In genomic region chr14:35244776-35245548, GRCm38 (mm10) we compare ENCODE assay signal across 23 mouse cellular contexts.
DNase-seq lines count a peak whose midpoint lies in the region; ATAC-seq lines count a peak whose summit lies in the region.
"Had no signal": no experiment of that assay in that cellular context is flagged by ENCODE, and none has a peak within 500 bp of the region (broad histone marks: within the 10 kb centered on the region; RNA-seq: fewer than 3 reads in every experiment).

No protein-coding gene starts in this region.

- no peaks in the 10 kb centered on the region for H3K27me3 ChIP-seq in hindbrain, embryonic 16.5 days (replicated peaks; ENCODE audit: control insufficient read depth, insufficient read depth, low read length)
- H3K27me3 ChIP-seq: embryonic facial prominence, embryonic 13.5 days; limb, embryonic 13.5 days; megakaryocyte, embryonic 14.5 days; stomach, embryonic 15.5 days had no signal

- peak; percentile 27 for DNase-seq in left cerebral cortex, postnatal 4 days
- DNase-seq in left cerebral cortex, postnatal 36 days (ENCODE audit: low spot score in 2 of 2) = no peak
- DNase-seq in right cerebral cortex, postnatal 4 days = peak; percentile 19
- DNase-seq in right cerebral cortex, postnatal 14 days = no peak
- DNase-seq in heart, postnatal 14 days = no peak
- no peak for DNase-seq in gastrocnemius, postnatal 10 days
- DNase-seq: adrenal gland, adult 8-10 months; B cell, adult 2 months; cerebellum, adult 8-10 months; heart, adult 18-20 months; kidney, adult 18-20 months; kidney, postnatal 10 days; spleen, adult 18-20 months; thymus, adult 2 months had no signal

- H3K36me3 ChIP-seq in hindbrain, embryonic 16.5 days (ENCODE audit: control insufficient read depth, insufficient read depth, low read length) = no peaks in the 10 kb centered on the region
- H3K36me3 ChIP-seq: embryonic facial prominence, embryonic 13.5 days; limb, embryonic 13.5 days; stomach, embryonic 15.5 days had no signal

- no peak overlapping the region for H3K9ac ChIP-seq in hindbrain, embryonic 16.5 days (ENCODE audit: low read depth, low read length)
- H3K9ac ChIP-seq: embryonic facial prominence, embryonic 13.5 days; limb, embryonic 13.5 days; liver, embryonic 14.5 days; stomach, embryonic 15.5 days had no signal

- H3K27ac ChIP-seq in hindbrain, embryonic 16.5 days (ENCODE audit: low read depth, low read length) = no peak overlapping the region
- H3K27ac ChIP-seq: embryonic facial prominence, embryonic 13.5 days; left cerebral cortex, adult 2 months; limb, embryonic 13.5 days; liver, embryonic 14.5 days; stomach, embryonic 15.5 days had no signal

- peak; percentile 50; the same call in 1 of the 2 replicates for ATAC-seq in hindbrain, embryonic 16.5 days
- no peak for ATAC-seq in megakaryocyte progenitor cell, adult 5-6 weeks (replicated peaks; ENCODE audit: poor library complexity)
- ATAC-seq: lung, postnatal 0 days had no signal

- H3K9me3 ChIP-seq in hindbrain, embryonic 16.5 days (ENCODE audit: control insufficient read depth, low read length) = no peaks in the 10 kb centered on the region
- H3K9me3 ChIP-seq: limb, embryonic 13.5 days; stomach, embryonic 15.5 days had no signal

- intact Hi-C loops in left cerebral cortex, postnatal 4 days (cut with DNase I) = no loop called here
- intact Hi-C loops in left cerebral cortex, postnatal 36 days (cut with DNase I) = no loop called here
- intact Hi-C loops in heart, postnatal 14 days (cut with DNase I) = no loop called here

- no peak overlapping the region for H3K4me3 ChIP-seq in hindbrain, embryonic 16.5 days (ENCODE audit: low read length)
- H3K4me3 ChIP-seq: embryonic facial prominence, embryonic 13.5 days; left cerebral cortex, adult 2 months; limb, embryonic 13.5 days; megakaryocyte, embryonic 14.5 days; stomach, embryonic 15.5 days had no signal

- WGBS in hindbrain, embryonic 16.5 days = 43% methylated on average over 7 of the region's 7 CpGs

- no peak overlapping the region for H3K4me2 ChIP-seq in hindbrain, embryonic 16.5 days (ENCODE audit: low read length)
- H3K4me2 ChIP-seq: embryonic facial prominence, embryonic 13.5 days; limb, embryonic 13.5 days; stomach, embryonic 15.5 days had no signal

- no peaks in the 10 kb centered on the region for H3K4me1 ChIP-seq in hindbrain, embryonic 16.5 days (ENCODE audit: control insufficient read depth, insufficient read depth, low read depth, low read length)
- H3K4me1 ChIP-seq: embryonic facial prominence, embryonic 13.5 days; limb, embryonic 13.5 days; megakaryocyte, embryonic 14.5 days; stomach, embryonic 15.5 days had no signal

Comparison
In these comparisons a context has a peak if more than half of its experiments do, and no peak if none do; other contexts are left out.
1. DNase-seq: peak in left cerebral cortex, postnatal 4 days (single experiment) and right cerebral cortex, postnatal 4 days (single experiment); none in left cerebral cortex, postnatal 36 days (0 of 2), right cerebral cortex, postnatal 14 days (single experiment), heart, postnatal 14 days (0 of 2) and gastrocnemius, postnatal 10 days (single experiment).